Mouse (Mus musculus): ENCODE results near the gene Cygb.

DNA sequence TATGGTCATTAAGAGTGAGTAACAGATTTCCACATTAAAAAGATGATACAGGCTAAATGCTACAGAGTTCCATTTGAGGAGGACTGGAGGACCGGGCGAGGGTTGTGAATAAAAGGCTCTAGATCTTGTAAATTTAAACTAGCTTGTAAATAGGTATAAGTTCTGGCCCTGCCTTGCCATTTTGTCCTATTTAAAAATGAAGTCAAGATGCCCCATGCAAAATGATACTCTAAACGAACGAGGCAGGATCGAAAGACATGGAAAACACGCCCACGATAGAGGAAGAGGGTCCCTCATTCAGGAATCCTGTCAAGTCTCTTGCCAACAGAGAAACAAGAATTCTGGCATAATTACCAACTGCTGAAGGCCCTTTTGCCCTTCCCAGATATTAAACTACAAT lies 16.3 kb upstream of the Cygb start:
- TF ChIP-seq GABPA (IDR thresholded peaks at IDR 0.05; ENCODE audit: low read depth, low read length) (no peak), CTCF (IDR thresholded peaks at IDR 0.05 in 2 of 3, conservative IDR thresholded peaks at IDR 0.05 in 1 of 3; ENCODE audit: control insufficient read depth in 1 of 3, insufficient read depth in 1 of 3, low read depth in 2 of 3, low read length in 3 of 3, poor library complexity in 1 of 3, severe bottlenecking in 1 of 3) (no peak), ELF1 (IDR thresholded peaks at IDR 0.05; ENCODE audit: low read depth, low read length) (no peak), NRF1 (IDR thresholded peaks at IDR 0.05; ENCODE audit: insufficient read depth, low read depth, low read length, poor library complexity, severe bottlenecking) (no peak), BHLHE40 (IDR thresholded peaks at IDR 0.05; ENCODE audit: borderline replicate concordance, low read depth, low read length) (no peak), CHD2 (IDR thresholded peaks at IDR 0.05; ENCODE audit: low read length) (no peak; the same call in 1 of the 2 replicates), POLR2A (IDR thresholded peaks at IDR 0.05; ENCODE audit: control insufficient read depth in 1 of 2, insufficient read depth in 1 of 2, low read depth in 1 of 2, low read length in 2 of 2, poor library complexity in 1 of 2) (no peak), MAFK (IDR thresholded peaks at IDR 0.05; ENCODE audit: borderline replicate concordance, low read depth, low read length) (no peak), RAD21 (IDR thresholded peaks at IDR 0.05; ENCODE audit: low read depth, low read length) (no peak), USF1 (IDR thresholded peaks at IDR 0.05; ENCODE audit: low read depth, low read length) (no peak), EP300 (IDR thresholded peaks at IDR 0.05; ENCODE audit: low read depth in 1 of 2, low read length in 2 of 2) (no peak), GATA1 (IDR thresholded peaks at IDR 0.05; ENCODE audit: low read depth, low read length) (no peak), POLR2AphosphoS5 (IDR thresholded peaks at IDR 0.05; ENCODE audit: borderline replicate concordance, low read depth, low read length) (no peak)
